16 mouse cellular contexts compared by ENCODE assay signal in genomic region chr2:16398006-16398405, GRCm38 (mm10).
"Had no signal": no experiment of that assay in that cellular context is flagged by ENCODE, and none has a peak within 500 bp of the region (broad histone marks: within the 10 kb centered on the region; RNA-seq: fewer than 3 reads in every experiment).

No protein-coding gene starts in this region.

- H3K4me3 ChIP-seq: lung, embryonic 15.5 days; megakaryocyte, embryonic 14.5 days; midbrain, embryonic 13.5 days; midbrain, embryonic 15.5 days; neural tube, embryonic 12.5 days; stomach, embryonic 15.5 days had no signal

- H3K27ac ChIP-seq: lung, embryonic 15.5 days; macrophage; midbrain, embryonic 13.5 days; midbrain, embryonic 15.5 days; neural tube, embryonic 12.5 days; stomach, embryonic 15.5 days; stomach, postnatal 0 days had no signal

- DNase-seq: lung, postnatal 14 days; lung, postnatal 36 days; right cerebral cortex, postnatal 14 days; thymus, adult 2 months; thymus, postnatal 25 days; thymus, postnatal 4 days had no signal

- H3K9me3 ChIP-seq: lung, embryonic 15.5 days; megakaryocyte, embryonic 14.5 days; midbrain, embryonic 13.5 days; midbrain, embryonic 15.5 days; neural tube, embryonic 12.5 days; stomach, embryonic 15.5 days had no signal

- H3K9ac ChIP-seq: lung, embryonic 15.5 days; midbrain, embryonic 13.5 days; midbrain, embryonic 15.5 days; neural tube, embryonic 12.5 days; stomach, embryonic 15.5 days had no signal

- ATAC-seq: lung, postnatal 0 days; midbrain, embryonic 13.5 days; midbrain, embryonic 15.5 days had no signal

- H3K4me1 ChIP-seq: lung, embryonic 15.5 days; midbrain, embryonic 13.5 days; midbrain, embryonic 15.5 days; neural tube, embryonic 12.5 days; stomach, embryonic 15.5 days had no signal

- H3K36me3 ChIP-seq: lung, embryonic 15.5 days; midbrain, embryonic 13.5 days; midbrain, embryonic 15.5 days; neural tube, embryonic 12.5 days; stomach, embryonic 15.5 days had no signal

- H3K4me2 ChIP-seq: lung, embryonic 15.5 days; midbrain, embryonic 11.5 days; midbrain, embryonic 13.5 days; midbrain, embryonic 15.5 days; neural tube, embryonic 12.5 days; stomach, embryonic 15.5 days had no signal

- H3K27me3 ChIP-seq: lung, embryonic 15.5 days; megakaryocyte, embryonic 14.5 days; midbrain, embryonic 13.5 days; midbrain, embryonic 15.5 days; neural tube, embryonic 12.5 days; stomach, embryonic 15.5 days had no signal
